In the genomic region with DNA sequence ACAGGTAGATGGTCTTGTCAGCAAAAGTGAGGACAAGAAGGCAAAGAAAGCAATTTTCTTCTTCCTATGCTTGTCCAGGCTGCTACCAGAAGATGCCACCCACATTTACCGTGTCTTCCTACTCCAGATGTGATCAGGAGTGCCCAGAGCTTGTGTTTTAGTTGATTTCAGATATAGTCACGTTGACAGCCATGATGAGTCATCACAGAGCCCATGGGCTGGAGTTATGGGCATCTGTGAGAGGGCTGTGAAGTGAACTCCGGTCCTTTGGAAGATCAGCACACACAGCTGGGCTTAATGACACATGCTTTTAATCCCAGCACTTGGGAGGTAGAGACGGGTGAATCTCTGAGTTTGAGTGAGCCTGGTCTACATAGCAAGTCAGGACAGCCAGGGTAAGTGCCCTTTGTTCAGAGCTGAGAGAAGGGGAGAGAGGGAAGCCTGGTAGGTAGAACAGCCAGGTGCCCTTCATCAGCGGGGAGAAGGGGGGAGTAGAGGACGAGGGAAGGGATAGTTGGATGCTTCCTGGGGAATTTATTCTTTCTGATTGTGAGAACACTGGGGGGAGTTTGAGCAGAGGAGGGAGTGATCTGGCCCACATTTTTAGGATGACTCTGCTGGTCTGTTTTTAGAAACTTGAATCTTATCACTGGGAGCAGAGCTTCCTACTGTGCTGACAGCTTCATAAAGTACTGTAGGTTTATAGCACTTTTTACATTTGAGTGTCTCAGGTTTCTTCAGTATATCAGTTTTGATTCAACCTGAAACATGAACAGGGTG, we compare ENCODE assay signal across 10 mouse cellular contexts. TPM values are rescaled to one million over a fixed set of nuclear protein-coding genes. Genes with fewer than 3 reads are reported as not detected.
DNase-seq lines count a peak whose midpoint lies in the region; ATAC-seq lines count a peak whose summit lies in the region.
"Had no signal": no experiment of that assay in that cellular context is flagged by ENCODE, and none has a peak within 500 bp of the region (broad histone marks: within the 10 kb centered on the region; RNA-seq: fewer than 3 reads in every experiment).

No protein-coding gene starts in this region.

- H3K36me3 ChIP-seq in megakaryocyte, embryonic 14.5 days (replicated peaks; ENCODE audit: low read length), result peaks cover 88% of the 10 kb centered on the region
- H3K36me3 ChIP-seq in heart, embryonic 15.5 days, result peaks cover 12% of the 10 kb centered on the region
- peaks cover 27% of the 10 kb centered on the region for H3K36me3 ChIP-seq in midbrain, embryonic 10.5 days

- H3K9ac ChIP-seq in heart, embryonic 15.5 days, result 0 out of 2 replicates have a peak overlapping the region, but pooled peaks have one; percentile 5
- H3K9ac ChIP-seq: limb, embryonic 12.5 days had no signal

- peak; percentile 56 to 58 for DNase-seq in frontal cortex, postnatal 36 days (ENCODE audit: low spot score in 2 of 2)
- DNase-seq in frontal cortex, postnatal 25 days (ENCODE audit: low spot score in 2 of 2), result no peak
- no peak for DNase-seq in midbrain, embryonic 10.5 days (ENCODE audit: low spot score)
- no peak for DNase-seq in lung, postnatal 25 days (ENCODE audit: low spot score)
- DNase-seq: kidney, postnatal 10 days had no signal

- no peak overlapping the region for H3K4me2 ChIP-seq in heart, embryonic 15.5 days
- H3K4me2 ChIP-seq: limb, embryonic 12.5 days had no signal

- H3K27me3 ChIP-seq in megakaryocyte, embryonic 14.5 days (replicated peaks), result no peaks in the 10 kb centered on the region
- no peaks in the 10 kb centered on the region for H3K27me3 ChIP-seq in heart, embryonic 15.5 days
- no peaks in the 10 kb centered on the region for H3K27me3 ChIP-seq in midbrain, embryonic 10.5 days (ENCODE audit: low read depth, poor library complexity, severe bottlenecking)
- H3K27me3 ChIP-seq: limb, embryonic 12.5 days had no signal

- 26% methylated on average over 6 of the region's 6 CpGs for WGBS in heart, embryonic 15.5 days
- WGBS in midbrain, embryonic 10.5 days, result 75% methylated on average over 6 of the region's 6 CpGs

- no peaks in the 10 kb centered on the region for H3K9me3 ChIP-seq in megakaryocyte, embryonic 14.5 days
- H3K9me3 ChIP-seq in heart, embryonic 15.5 days (replicated peaks), result no peaks in the 10 kb centered on the region
- H3K9me3 ChIP-seq in midbrain, embryonic 10.5 days (replicated peaks), result no peaks in the 10 kb centered on the region
- H3K9me3 ChIP-seq: limb, embryonic 12.5 days had no signal

- H3K27ac ChIP-seq in heart, embryonic 15.5 days, result peak overlapping the region; percentile 84
- no peak overlapping the region for H3K27ac ChIP-seq in midbrain, embryonic 10.5 days (replicated peaks)
- H3K27ac ChIP-seq: limb, embryonic 12.5 days had no signal

- H3K4me3 ChIP-seq in megakaryocyte, embryonic 14.5 days (replicated peaks), result peak overlapping the region; percentile 85
- no peak overlapping the region for H3K4me3 ChIP-seq in heart, embryonic 15.5 days
- H3K4me3 ChIP-seq in midbrain, embryonic 10.5 days, result no peak overlapping the region
- H3K4me3 ChIP-seq: limb, embryonic 12.5 days had no signal

- peaks cover 84% of the 10 kb centered on the region for H3K4me1 ChIP-seq in megakaryocyte, embryonic 14.5 days
- H3K4me1 ChIP-seq in heart, embryonic 15.5 days (replicated peaks), result peaks cover 38% of the 10 kb centered on the region
- H3K4me1 ChIP-seq in midbrain, embryonic 10.5 days, result peaks cover 28% of the 10 kb centered on the region
- H3K4me1 ChIP-seq: limb, embryonic 12.5 days had no signal

- ATAC-seq in megakaryocyte, adult 5-6 weeks (ENCODE audit: poor library complexity, severe bottlenecking), result no peak
- peak; percentile 50 for ATAC-seq in heart, embryonic 15.5 days (replicated peaks; ENCODE audit: insufficient number of reproducible peaks, insufficient read depth, low FRiP score, low read depth)
- ATAC-seq in megakaryocyte-erythroid progenitor cell, adult 5-6 weeks (replicated peaks; ENCODE audit: low FRiP score, low TSS enrichment, poor library complexity, severe bottlenecking), result peak; percentile 76

RNA-seq across cellular contexts. Expression of gene Mtmr12, which starts 40.9 kb away (rescaled TPM):
- 4.4 and 4.6 TPM in 2 replicates for polyA plus RNA-seq in megakaryocyte, embryonic 14.5 days (2012; ENCODE audit: insufficient read depth, low replicate concordance)
- total RNA-seq in megakaryocyte, adult 5-6 weeks (2015), result 16.1 and 17.4 TPM in 2 replicates
- total RNA-seq in megakaryocyte, adult 5-6 weeks (2017), result 20.6 and 23.3 TPM in 2 replicates
- polyA plus RNA-seq in heart, embryonic 15.5 days (2015; fragmentation: Nextera tagmentation; extraction: Ambion mirVana), result 9.5 and 14.1 TPM in 2 replicates
- 15.7 and 19.6 TPM in 2 replicates for total RNA-seq in megakaryocyte-erythroid progenitor cell, adult 5-6 weeks (2014; fragmentation: Nextera tagmentation)
- total RNA-seq in megakaryocyte-erythroid progenitor cell, adult 5-6 weeks (2017), result 12.2 and 21.9 TPM in 2 replicates
- polyA plus RNA-seq in midbrain, embryonic 10.5 days (2016; fragmentation: Nextera tagmentation; extraction: Ambion mirVana), result 18.0 and 18.7 TPM in 2 replicates

Comparison
In these comparisons a context has a peak if more than half of its experiments do, and no peak if none do; other contexts are left out.
1. DNase-seq: peak in frontal cortex, postnatal 36 days (2 of 2); none in frontal cortex, postnatal 25 days (0 of 2), midbrain, embryonic 10.5 days (single experiment) and lung, postnatal 25 days (single experiment).